Mouse (Mus musculus): ENCODE data around the gene Ift20. TPM values are rescaled to one million over a fixed set of nuclear protein-coding genes. Genes with fewer than 3 reads are reported as not detected.
A peak's percentile ranks its signal among the peaks of the same experiment; 100 is the strongest.

The Ift20 gene
- total and polyA plus RNA-seq, 2 experiments from 2014 or later, result 133 to 148 TPM

GRCm38 (mm10) chr11:78497544-78498522, 38.3 kb upstream of the Ift20 start, which contains the start of gene Sarm1:
Gene Sarm1, minus strand, starts transcription at chr11:78497754.
- H3K4me1 ChIP-seq (ENCODE audit: insufficient read depth, low read length), result peaks cover 5% of the 10 kb centered on the region; the same call in 1 of the 2 replicates
- peak within 1 kb of the TSS; percentile 94 for H3K27ac ChIP-seq (ENCODE audit: low read depth, low read length)
- H3K4me3 ChIP-seq (ENCODE audit: low read depth, low read length), result peak within 1 kb of the TSS; percentile 78
- DNase-seq (ENCODE audit: low spot score) (peak; percentile 98), ATAC-seq (ENCODE audit: low FRiP score) (peak; percentile 95)
- WGBS, result 3% methylated on average over 35 of the region's 36 CpGs
- H3K9ac ChIP-seq (replicated peaks; ENCODE audit: low read length, poor library complexity, severe bottlenecking), result peak within 1 kb of the TSS; percentile 83
- H3K4me2 ChIP-seq (ENCODE audit: low read depth, low read length, poor library complexity, severe bottlenecking), result peak within 1 kb of the TSS; percentile 76
- peak; percentile 32 for TF ChIP-seq CTCF (IDR thresholded peaks at IDR 0.05)
- no peaks in the 10 kb centered on the region for H3K27me3 ChIP-seq (ENCODE audit: insufficient read depth, low read length)
- H3K36me3 ChIP-seq (ENCODE audit: insufficient read depth, low read length), result no peaks in the 10 kb centered on the region
- no peaks in the 10 kb centered on the region for H3K9me3 ChIP-seq (ENCODE audit: low read length)

GRCm38 (mm10) chr11:78499004-78499403, 37.2 kb upstream of the Ift20 start, which contains the start of gene Vtn:
Gene Vtn, plus strand, starts transcription at chr11:78499091.
- WGBS, result 43% methylated on average over 7 of the region's 7 CpGs
- TF ChIP-seq CTCF (IDR thresholded peaks at IDR 0.05), result no peak
- no peak for DNase-seq (ENCODE audit: low spot score)

GRCm38 (mm10) chr11:78499543-78499942, 36.6 kb upstream of the Ift20 start:
- H3K4me3 ChIP-seq (ENCODE audit: low read depth, low read length), result 0 out of 2 replicates have a peak overlapping the region, but pooled peaks have one; percentile 3
- H3K27ac ChIP-seq (ENCODE audit: low read depth, low read length), result no peak overlapping the region
- no peak overlapping the region for H3K4me2 ChIP-seq (ENCODE audit: low read depth, low read length, poor library complexity, severe bottlenecking)

More at GRCm38 (mm10) chr11:78499004-78499403, 37.2 kb upstream of the Ift20 start, which contains the start of gene Vtn:
- Histone ChIP-seq H3K36me3 (ENCODE audit: insufficient read depth, low read length) (no peaks in the 10 kb centered on the region), H3K27ac (ENCODE audit: low read depth, low read length) (peak within 1 kb of the TSS; percentile 94), H3K27me3 (ENCODE audit: insufficient read depth, low read length) (no peaks in the 10 kb centered on the region), H3K4me3 (ENCODE audit: low read depth, low read length) (peak within 1 kb of the TSS; percentile 78), H3K4me2 (ENCODE audit: low read depth, low read length, poor library complexity, severe bottlenecking) (peak within 1 kb of the TSS; percentile 76), H3K9ac (replicated peaks; ENCODE audit: low read length, poor library complexity, severe bottlenecking) (peak within 1 kb of the TSS; percentile 83), H3K9me3 (ENCODE audit: low read length) (no peaks in the 10 kb centered on the region), H3K4me1 (ENCODE audit: insufficient read depth, low read length) (peaks cover 5% of the 10 kb centered on the region; the same call in 1 of the 2 replicates)
- ATAC-seq (ENCODE audit: low FRiP score), result no peak

GRCm38 (mm10) chr11:78500623-78501202, 35.4 kb upstream of the Ift20 start:
- Histone ChIP-seq H3K36me3 (ENCODE audit: insufficient read depth, low read length) (peaks cover under 1% of the 10 kb centered on the region; the same call in 1 of the 2 replicates), H3K4me2 (ENCODE audit: low read depth, low read length, poor library complexity, severe bottlenecking) (peak overlapping the region; percentile 6; the same call in 1 of the 2 replicates), H3K4me1 (ENCODE audit: insufficient read depth, low read length) (peaks cover 3% of the 10 kb centered on the region; the same call in 1 of the 2 replicates), H3K27me3 (ENCODE audit: insufficient read depth, low read length) (no peaks in the 10 kb centered on the region), H3K4me3 (ENCODE audit: low read depth, low read length) (peak overlapping the region; percentile 2; the same call in 1 of the 2 replicates), H3K27ac (ENCODE audit: low read depth, low read length) (no peak overlapping the region), H3K9me3 (ENCODE audit: low read length) (no peaks in the 10 kb centered on the region), H3K9ac (replicated peaks; ENCODE audit: low read length, poor library complexity, severe bottlenecking) (no peak overlapping the region)
- TF ChIP-seq CTCF (IDR thresholded peaks at IDR 0.05), result no peak
- DNase-seq (ENCODE audit: low spot score) (no peak), ATAC-seq (ENCODE audit: low FRiP score) (no peak)
- WGBS, result 76% methylated on average over 9 of the region's 9 CpGs

More at GRCm38 (mm10) chr11:78499543-78499942, 36.6 kb upstream of the Ift20 start:
- no peak for ATAC-seq (ENCODE audit: low FRiP score)
- Histone ChIP-seq H3K27me3 (ENCODE audit: insufficient read depth, low read length) (no peaks in the 10 kb centered on the region), H3K36me3 (ENCODE audit: insufficient read depth, low read length) (no peaks in the 10 kb centered on the region), H3K4me1 (ENCODE audit: insufficient read depth, low read length) (peaks cover 5% of the 10 kb centered on the region; the same call in 1 of the 2 replicates), H3K9me3 (ENCODE audit: low read length) (no peaks in the 10 kb centered on the region), H3K9ac (replicated peaks; ENCODE audit: low read length, poor library complexity, severe bottlenecking) (no peak overlapping the region)
- no peak for TF ChIP-seq CTCF (IDR thresholded peaks at IDR 0.05)
- WGBS, result 43% methylated on average over 16 of the region's 16 CpGs
- no peak for DNase-seq (ENCODE audit: low spot score)

GRCm38 (mm10) chr11:78501529-78501928, 34.6 kb upstream of the Ift20 start:
- 86% methylated on average over 20 of the region's 20 CpGs for WGBS

More at GRCm38 (mm10) chr11:78501529-78501928, 34.6 kb upstream of the Ift20 start:
- Histone ChIP-seq H3K4me3 (ENCODE audit: low read depth, low read length) (no peak overlapping the region), H3K9me3 (ENCODE audit: low read length) (no peaks in the 10 kb centered on the region), H3K36me3 (ENCODE audit: insufficient read depth, low read length) (peaks cover 9% of the 10 kb centered on the region; the same call in 1 of the 2 replicates), H3K27ac (ENCODE audit: low read depth, low read length) (no peak overlapping the region), H3K4me2 (ENCODE audit: low read depth, low read length, poor library complexity, severe bottlenecking) (no peak overlapping the region), H3K27me3 (ENCODE audit: insufficient read depth, low read length) (no peaks in the 10 kb centered on the region), H3K9ac (replicated peaks; ENCODE audit: low read length, poor library complexity, severe bottlenecking) (no peak overlapping the region), H3K4me1 (ENCODE audit: insufficient read depth, low read length) (no peaks in the 10 kb centered on the region)
- no peak for ATAC-seq (ENCODE audit: low FRiP score)
- TF ChIP-seq CTCF (IDR thresholded peaks at IDR 0.05), result no peak
- no peak for DNase-seq (ENCODE audit: low spot score)

Data from midbrain, postnatal 0 days (tissue).